Mouse (Mus musculus) embryonic facial prominence, embryonic 11.5 days (tissue): ENCODE measurements around the gene Vti1a. TPM values are rescaled to one million over a fixed set of nuclear protein-coding genes. Genes with fewer than 3 reads are reported as not detected.

Experiments used
- ATAC-seq: fragments of 200-750 bp; cut with Nextera tagmentation; replicated peaks from 2 replicates; pipeline ENCODE4 v1.8.0; 2017; ENCODE audit warnings: low read depth; ENCODE audit not compliant: insufficient number of reproducible peaks, low FRiP score, low TSS enrichment
- DNase-seq: peaks from one replicate; pipeline ENCODE4 v3.0.0-alpha.2; 2015; ENCODE audit warnings: low spot score
- H3K27ac ChIP-seq: fragments of 300-500 bp; sonication (generic); replicated peaks from 2 replicates; pipeline ENCODE4 v1.5.1; 2014; ENCODE audit warnings: mild to moderate bottlenecking, low read depth, low read length, control low read depth
- H3K27me3 ChIP-seq: fragments of 300-500 bp; sonication (generic); 2 replicates; pipeline ENCODE4 v1.6.1; 2014; ENCODE audit warnings: mild to moderate bottlenecking, low read length, moderate library complexity, mixed read lengths; ENCODE audit not compliant: control insufficient read depth, insufficient read depth
- H3K36me3 ChIP-seq: fragments of 300-500 bp; sonication (generic); replicated peaks from 2 replicates; pipeline ENCODE4 v1.6.1; 2014; ENCODE audit warnings: low read depth, mild to moderate bottlenecking, low read length, moderate library complexity, mixed read lengths; ENCODE audit not compliant: control insufficient read depth, insufficient read depth
- H3K4me1 ChIP-seq: fragments of 300-500 bp; sonication (generic); 2 replicates; pipeline ENCODE4 v1.6.1; 2014; ENCODE audit warnings: low read length, mixed read lengths; ENCODE audit not compliant: control insufficient read depth, insufficient read depth
- H3K4me2 ChIP-seq: fragments of 300-500 bp; sonication (generic); 2 replicates; pipeline ENCODE4 v1.6.1; 2014; ENCODE audit warnings: low read depth, mild to moderate bottlenecking, control low read depth, low read length, moderate library complexity
- H3K4me3 ChIP-seq: fragments of 300-500 bp; sonication (generic); 2 replicates; pipeline ENCODE4 v1.5.1; 2014; ENCODE audit warnings: low read depth, low read length, control low read depth
- H3K9ac ChIP-seq: fragments of 300-500 bp; sonication (generic); replicated peaks from 2 replicates; pipeline ENCODE4 v1.6.1; 2014; ENCODE audit warnings: mild to moderate bottlenecking, control low read depth, low read length
- H3K9me3 ChIP-seq: fragments of 300-500 bp; sonication (generic); replicated peaks from 2 replicates; pipeline ENCODE4 v1.6.1; 2016; ENCODE audit warnings: mild to moderate bottlenecking, low read length, inconsistent platforms, mixed read lengths; ENCODE audit not compliant: control insufficient read depth
- WGBS: fragments of 180-500 bp; shearing (Covaris S2); extraction: QIAGEN DNeasy Blood & Tissue Kit; methylation state at CpG from one replicate; pipeline ENCODE4 v1.1.7; 2014; 5-methylcytosine and 5-hydroxymethylcytosine counted together
- polyA plus RNA-seq: library from polyadenylated mRNA; unstranded; fragments of >200 nt; fragmentation: Nextera tagmentation; extraction: Ambion mirVana; gene quantifications from 2 replicates; pipeline ENCODE4 v1.2.1, GENCODE M21; 2014

Vti1a gene
- polyA plus RNA-seq, 1 experiment from 2014 or later = 22.4 TPM

- Histone ChIP-seq H3K27me3 (no peaks in the 10 kb centered on the region), H3K27ac (no peak overlapping the region), H3K4me3 (no peak overlapping the region), H3K9me3 (no peaks in the 10 kb centered on the region), H3K36me3 (no peaks in the 10 kb centered on the region), H3K4me2 (no peak overlapping the region), H3K4me1 (0 out of 2 replicates have a peak, but pooled peaks cover 2% of the 10 kb centered on the region), H3K9ac (no peak overlapping the region)
- ATAC-seq (no peak), DNase-seq (no peak)
- 91% methylated on average over 13 of the region's 13 CpGs for WGBS
Observed at GRCm38 (mm10) chr19:55546009-55546528, 230.0 kb downstream of the Vti1a start.

DNA sequence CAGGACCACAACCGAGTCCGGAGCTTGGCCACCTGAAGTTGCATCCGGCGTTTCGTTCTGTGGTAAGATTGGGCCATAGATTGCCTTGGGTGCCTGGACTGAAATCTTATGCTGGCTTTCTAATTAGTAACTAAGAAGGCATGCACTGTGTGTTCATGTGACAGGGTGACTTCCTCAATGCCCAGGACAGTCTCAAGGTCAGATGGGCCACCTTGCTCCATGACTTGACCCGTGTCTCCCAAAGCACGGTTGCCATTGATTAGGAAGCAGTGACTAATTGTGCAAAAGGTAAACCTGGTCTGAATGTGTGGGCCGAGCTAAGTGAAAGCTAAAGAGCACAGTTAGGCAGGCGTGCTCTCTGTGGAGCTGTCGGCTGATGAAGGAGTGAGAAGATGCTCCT is 232.1 kb downstream of the Vti1a start:
- WGBS = 88% methylated on average over 10 of the region's 10 CpGs
- ATAC-seq = no peak

GRCm38 (mm10) chr19:55548656-55549055 is 232.6 kb downstream of the Vti1a start:
- H3K27ac ChIP-seq = no peak overlapping the region
- H3K27me3 ChIP-seq = no peaks in the 10 kb centered on the region
- no peak overlapping the region for H3K4me3 ChIP-seq
- no peak overlapping the region for H3K4me2 ChIP-seq
- H3K4me1 ChIP-seq = 0 out of 2 replicates have a peak, but pooled peaks cover 2% of the 10 kb centered on the region
- no peaks in the 10 kb centered on the region for H3K36me3 ChIP-seq
- ATAC-seq (no peak), DNase-seq (no peak)
- 80% methylated on average over 10 of the region's 10 CpGs for WGBS
- no peaks in the 10 kb centered on the region for H3K9me3 ChIP-seq
- H3K9ac ChIP-seq = no peak overlapping the region

More for the DNA sequence above, 232.1 kb downstream of the Vti1a start:
- Histone ChIP-seq H3K4me3 (no peak overlapping the region), H3K9me3 (no peaks in the 10 kb centered on the region), H3K4me2 (no peak overlapping the region), H3K9ac (no peak overlapping the region), H3K36me3 (no peaks in the 10 kb centered on the region), H3K27ac (no peak overlapping the region), H3K27me3 (no peaks in the 10 kb centered on the region), H3K4me1 (0 out of 2 replicates have a peak, but pooled peaks cover 2% of the 10 kb centered on the region)
- DNase-seq = no peak

DNA sequence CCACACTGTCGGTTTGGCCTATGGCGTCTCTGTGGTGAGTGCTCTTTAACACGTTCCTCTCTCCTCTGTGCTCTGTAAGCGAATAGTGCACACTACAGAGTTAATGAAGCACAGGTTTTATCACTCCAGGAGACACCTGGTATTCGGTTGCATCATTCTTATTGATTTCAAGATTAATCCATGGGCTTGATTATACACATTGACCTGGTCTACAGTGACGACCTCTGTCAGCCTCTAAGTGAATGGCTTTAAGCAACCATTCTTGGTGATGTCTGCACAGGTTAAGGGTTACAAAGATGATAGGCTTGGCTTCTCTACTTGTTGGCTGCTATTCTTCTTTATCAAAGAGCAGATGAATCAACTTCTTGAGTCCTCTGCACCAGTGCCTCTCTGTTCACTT is 234.1 kb downstream of the Vti1a start:
- Histone ChIP-seq H3K4me1 (0 out of 2 replicates have a peak, but pooled peaks cover 2% of the 10 kb centered on the region), H3K27ac (no peak overlapping the region), H3K9me3 (no peaks in the 10 kb centered on the region), H3K36me3 (no peaks in the 10 kb centered on the region), H3K4me3 (no peak overlapping the region), H3K9ac (no peak overlapping the region), H3K27me3 (no peaks in the 10 kb centered on the region), H3K4me2 (no peak overlapping the region)
- ATAC-seq (no peak), DNase-seq (no peak)
- 82% methylated on average over 6 of the region's 6 CpGs for WGBS

DNA sequence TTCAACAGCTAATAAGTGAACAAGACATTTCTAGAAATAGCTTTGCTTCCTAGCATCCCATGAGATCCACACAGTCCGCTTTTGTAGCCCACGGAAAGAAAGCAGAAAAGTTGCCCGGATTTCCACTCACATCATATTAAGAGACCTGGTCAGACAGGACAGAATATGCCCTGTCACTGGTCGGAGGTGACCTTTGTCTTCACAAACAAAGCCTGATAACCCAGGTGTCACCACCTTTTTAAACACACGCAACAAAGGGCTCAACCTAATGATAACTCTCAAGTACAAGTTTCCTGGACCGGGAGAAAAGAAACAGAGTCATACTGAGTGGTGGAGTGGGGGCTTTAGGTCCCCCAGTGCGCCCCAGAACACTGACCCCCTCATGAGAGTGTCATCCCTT is 236.2 kb downstream of the Vti1a start:
- Histone ChIP-seq H3K27ac (no peak overlapping the region), H3K9ac (no peak overlapping the region), H3K27me3 (no peaks in the 10 kb centered on the region), H3K36me3 (no peaks in the 10 kb centered on the region), H3K4me3 (no peak overlapping the region), H3K9me3 (no peaks in the 10 kb centered on the region), H3K4me1 (0 out of 2 replicates have a peak, but pooled peaks cover 2% of the 10 kb centered on the region), H3K4me2 (no peak overlapping the region)
- DNase-seq (no peak), ATAC-seq (no peak)
- WGBS = 73% methylated on average over 7 of the region's 7 CpGs

DNA sequence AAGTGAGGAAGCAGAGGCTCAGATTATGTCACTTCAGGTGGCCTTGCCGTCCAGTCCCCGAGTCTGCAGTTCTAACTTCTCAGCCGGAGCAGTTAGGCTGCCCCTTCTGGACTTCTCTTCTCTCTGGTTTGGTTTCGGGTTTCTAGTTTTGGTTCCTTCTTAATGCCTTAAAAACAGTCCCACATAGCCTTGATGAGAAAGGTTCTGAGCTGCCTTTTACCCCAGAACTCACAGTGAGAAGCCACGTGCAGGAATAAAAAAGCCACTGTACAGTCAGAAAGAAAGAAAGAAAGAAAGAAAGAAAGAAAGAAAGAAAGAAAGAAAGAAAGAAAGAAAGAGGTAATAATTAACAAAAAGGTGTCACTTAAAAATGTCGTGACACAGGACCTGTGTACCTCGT is 236.8 kb downstream of the Vti1a start:
- Histone ChIP-seq H3K36me3 (no peaks in the 10 kb centered on the region), H3K4me1 (0 out of 2 replicates have a peak, but pooled peaks cover 2% of the 10 kb centered on the region), H3K27me3 (no peaks in the 10 kb centered on the region), H3K4me3 (no peak overlapping the region), H3K9ac (no peak overlapping the region), H3K4me2 (no peak overlapping the region), H3K27ac (no peak overlapping the region), H3K9me3 (no peaks in the 10 kb centered on the region)
- WGBS = 53% methylated on average over 7 of the region's 7 CpGs
- ATAC-seq = no peak
- no peak for DNase-seq

DNA sequence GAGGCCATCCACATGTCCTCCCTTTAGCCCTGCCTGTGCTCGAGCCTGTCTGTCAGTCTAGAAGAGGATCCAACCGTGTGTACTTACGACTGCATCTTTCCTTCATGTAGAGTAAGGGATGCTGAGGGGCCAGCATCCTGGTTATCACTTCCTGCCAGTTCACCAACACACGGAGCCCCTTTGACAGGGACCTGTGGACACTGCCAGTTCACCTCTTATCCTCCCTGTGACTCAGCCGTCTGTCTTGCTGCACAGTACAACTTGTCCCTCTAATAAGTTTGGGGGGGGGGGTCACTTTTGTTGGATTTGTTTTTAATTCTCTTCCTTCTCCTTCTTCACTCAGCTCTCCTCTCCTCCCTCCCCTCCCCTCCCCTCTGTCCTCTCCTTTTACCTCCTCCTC is 238.2 kb downstream of the Vti1a start:
- Histone ChIP-seq H3K4me3 (no peak overlapping the region), H3K27me3 (no peaks in the 10 kb centered on the region), H3K9me3 (no peaks in the 10 kb centered on the region), H3K4me2 (no peak overlapping the region), H3K27ac (no peak overlapping the region), H3K9ac (no peak overlapping the region), H3K4me1 (0 out of 2 replicates have a peak, but pooled peaks cover 2% of the 10 kb centered on the region), H3K36me3 (no peaks in the 10 kb centered on the region)
- WGBS = 50% methylated on average over 5 of the region's 5 CpGs
- ATAC-seq = no peak
- DNase-seq = no peak

DNA sequence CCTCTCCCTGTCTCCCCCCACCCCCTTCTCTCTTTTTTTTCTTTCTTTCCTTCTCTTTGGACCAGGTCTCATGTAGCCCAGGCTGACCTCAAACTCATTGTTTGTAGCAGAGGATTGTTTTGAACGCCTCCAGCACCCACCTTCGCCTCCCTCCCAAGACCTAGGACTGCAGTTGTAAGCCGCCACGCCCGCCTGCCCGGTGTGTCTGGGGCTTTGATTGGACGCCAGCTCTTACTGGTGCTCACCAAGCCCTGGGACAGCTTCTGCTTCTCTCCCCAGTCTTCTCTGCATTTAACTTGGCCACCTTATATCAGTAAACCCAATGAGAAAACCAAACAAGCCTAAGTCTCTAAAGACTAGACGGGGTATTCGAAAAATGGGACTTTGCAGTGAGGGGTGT is 238.6 kb downstream of the Vti1a start:
- Histone ChIP-seq H3K4me3 (no peak overlapping the region), H3K4me2 (no peak overlapping the region), H3K4me1 (0 out of 2 replicates have a peak, but pooled peaks cover 2% of the 10 kb centered on the region), H3K9me3 (no peaks in the 10 kb centered on the region), H3K27me3 (no peaks in the 10 kb centered on the region), H3K9ac (no peak overlapping the region), H3K36me3 (no peaks in the 10 kb centered on the region), H3K27ac (no peak overlapping the region)
- WGBS = 63% methylated on average over 9 of the region's 9 CpGs
- ATAC-seq = no peak
- DNase-seq = no peak
